Mouse (Mus musculus): ENCODE results near the gene Cyp2w1. TPM values are rescaled to one million over a fixed set of nuclear protein-coding genes. Genes with fewer than 3 reads are reported as not detected.

Cyp2w1 gene
- polyA plus RNA-seq, 1 experiment from 2014 or later = not detected

- Histone ChIP-seq H3K9me3 (replicated peaks) (no peaks in the 10 kb centered on the region), H3K4me3 (no peak overlapping the region), H3K36me3 (no peaks in the 10 kb centered on the region), H3K27ac (no peak overlapping the region), H3K4me1 (peaks cover 46% of the 10 kb centered on the region), H3K27me3 (ENCODE audit: low read depth, poor library complexity, severe bottlenecking) (no peaks in the 10 kb centered on the region)
- DNase-seq (ENCODE audit: low spot score) = no peak
- 83% methylated on average over 3 of the region's 3 CpGs for WGBS
Measured at GRCm38 (mm10) chr5:139373126-139373525, 20.7 kb downstream of the Cyp2w1 start.

- 85% methylated on average over 6 of the region's 6 CpGs for WGBS
- no peaks in the 10 kb centered on the region for H3K9me3 ChIP-seq (replicated peaks)
- peaks cover 52% of the 10 kb centered on the region for H3K4me1 ChIP-seq
- no peak for DNase-seq (ENCODE audit: low spot score)
- H3K4me3 ChIP-seq = no peak overlapping the region
- no peaks in the 10 kb centered on the region for H3K27me3 ChIP-seq (ENCODE audit: low read depth, poor library complexity, severe bottlenecking)
- H3K36me3 ChIP-seq = no peaks in the 10 kb centered on the region
- H3K27ac ChIP-seq = no peak overlapping the region
Measured at GRCm38 (mm10) chr5:139373889-139374444, 21.6 kb downstream of the Cyp2w1 start.

- Histone ChIP-seq H3K9me3 (replicated peaks) (no peaks in the 10 kb centered on the region), H3K27me3 (ENCODE audit: low read depth, poor library complexity, severe bottlenecking) (no peaks in the 10 kb centered on the region), H3K4me1 (peaks cover 60% of the 10 kb centered on the region), H3K4me3 (no peak overlapping the region), H3K36me3 (no peaks in the 10 kb centered on the region), H3K27ac (no peak overlapping the region)
- WGBS = 89% methylated on average over 2 of the region's 2 CpGs
- DNase-seq (ENCODE audit: low spot score) = no peak
Measured at GRCm38 (mm10) chr5:139374841-139375240, 22.4 kb downstream of the Cyp2w1 start.

- H3K9me3 ChIP-seq (replicated peaks) = no peaks in the 10 kb centered on the region
- no peak within 1 kb of the TSS for H3K4me3 ChIP-seq
- WGBS = 80% methylated on average over 18 of the region's 18 CpGs
- peaks cover 49% of the 10 kb centered on the region for H3K4me1 ChIP-seq
- H3K36me3 ChIP-seq = no peaks in the 10 kb centered on the region
- H3K27ac ChIP-seq = peak within 1 kb of the TSS; percentile 81
- DNase-seq (ENCODE audit: low spot score) = no peak
- 0 out of 2 replicates have a peak, but pooled peaks cover 5% of the 10 kb centered on the region for H3K27me3 ChIP-seq (ENCODE audit: low read depth, poor library complexity, severe bottlenecking)
Measured at GRCm38 (mm10) chr5:139377468-139378270, 25.3 kb downstream of the Cyp2w1 start, which contains the start of gene Gpr146. TSS of gene Gpr146 (plus strand) at chr5:139377697.

GRCm38 (mm10) chr5:139378271-139378556, 25.8 kb downstream of the Cyp2w1 start:
- Histone ChIP-seq H3K27me3 (ENCODE audit: low read depth, poor library complexity, severe bottlenecking) (0 out of 2 replicates have a peak, but pooled peaks cover 5% of the 10 kb centered on the region), H3K9me3 (replicated peaks) (no peaks in the 10 kb centered on the region), H3K4me3 (no peak overlapping the region), H3K36me3 (no peaks in the 10 kb centered on the region), H3K4me1 (peaks cover 52% of the 10 kb centered on the region), H3K27ac (peak overlapping the region; percentile 81)
- 92% methylated on average over 7 of the region's 7 CpGs for WGBS
- DNase-seq (ENCODE audit: low spot score) = no peak

GRCm38 (mm10) chr5:139378986-139379629, 26.7 kb downstream of the Cyp2w1 start:
- peak overlapping the region; percentile 81; the same call in 1 of the 2 replicates for H3K27ac ChIP-seq
- H3K9me3 ChIP-seq (replicated peaks) = no peaks in the 10 kb centered on the region
- H3K4me1 ChIP-seq = peaks cover 50% of the 10 kb centered on the region
- WGBS = 58% methylated on average over 21 of the region's 21 CpGs
- no peak overlapping the region for H3K4me3 ChIP-seq
- H3K36me3 ChIP-seq = no peaks in the 10 kb centered on the region
- DNase-seq (ENCODE audit: low spot score) = no peak
- 0 out of 2 replicates have a peak, but pooled peaks cover 5% of the 10 kb centered on the region for H3K27me3 ChIP-seq (ENCODE audit: low read depth, poor library complexity, severe bottlenecking)

GRCm38 (mm10) chr5:139379771-139380384, 27.5 kb downstream of the Cyp2w1 start:
- 0 out of 2 replicates have a peak, but pooled peaks cover 5% of the 10 kb centered on the region for H3K27me3 ChIP-seq (ENCODE audit: low read depth, poor library complexity, severe bottlenecking)
- H3K36me3 ChIP-seq = no peaks in the 10 kb centered on the region
- H3K4me1 ChIP-seq = peaks cover 53% of the 10 kb centered on the region
- 33% methylated on average over 8 of the region's 8 CpGs for WGBS
- peak overlapping the region; percentile 71 for H3K4me3 ChIP-seq
- no peak for DNase-seq (ENCODE audit: low spot score)
- no peaks in the 10 kb centered on the region for H3K9me3 ChIP-seq (replicated peaks)
- peak overlapping the region; percentile 81 for H3K27ac ChIP-seq

- Histone ChIP-seq H3K9me3 (replicated peaks) (no peaks in the 10 kb centered on the region), H3K4me1 (peaks cover 53% of the 10 kb centered on the region), H3K36me3 (no peaks in the 10 kb centered on the region), H3K4me3 (peak overlapping the region; percentile 71), H3K27me3 (ENCODE audit: low read depth, poor library complexity, severe bottlenecking) (0 out of 2 replicates have a peak, but pooled peaks cover 5% of the 10 kb centered on the region), H3K27ac (peak overlapping the region; percentile 81)
- WGBS = 2% methylated on average over 73 of the region's 73 CpGs
- peak; percentile 89 for DNase-seq (ENCODE audit: low spot score)
Measured at GRCm38 (mm10) chr5:139380385-139381248, 28.2 kb downstream of the Cyp2w1 start.

- Histone ChIP-seq H3K27me3 (ENCODE audit: low read depth, poor library complexity, severe bottlenecking) (0 out of 2 replicates have a peak, but pooled peaks cover 5% of the 10 kb centered on the region), H3K27ac (no peak overlapping the region), H3K36me3 (no peaks in the 10 kb centered on the region), H3K4me1 (peaks cover 56% of the 10 kb centered on the region), H3K4me3 (no peak overlapping the region), H3K9me3 (replicated peaks) (no peaks in the 10 kb centered on the region)
- WGBS = 84% methylated on average over 18 of the region's 18 CpGs
- no peak for DNase-seq (ENCODE audit: low spot score)
Measured at GRCm38 (mm10) chr5:139381586-139382513, 29.4 kb downstream of the Cyp2w1 start.

- no peaks in the 10 kb centered on the region for H3K36me3 ChIP-seq
- peak overlapping the region; percentile 40 for H3K27ac ChIP-seq
- 83% methylated on average over 8 of the region's 8 CpGs for WGBS
- 0 out of 2 replicates have a peak, but pooled peaks cover 5% of the 10 kb centered on the region for H3K27me3 ChIP-seq (ENCODE audit: low read depth, poor library complexity, severe bottlenecking)
- no peaks in the 10 kb centered on the region for H3K9me3 ChIP-seq (replicated peaks)
- H3K4me3 ChIP-seq = no peak overlapping the region
- peaks cover 55% of the 10 kb centered on the region for H3K4me1 ChIP-seq
- no peak for DNase-seq (ENCODE audit: low spot score)
Measured at GRCm38 (mm10) chr5:139382760-139383159, 30.3 kb downstream of the Cyp2w1 start.

- no peak for DNase-seq (ENCODE audit: low spot score)
- Histone ChIP-seq H3K27me3 (ENCODE audit: low read depth, poor library complexity, severe bottlenecking) (0 out of 2 replicates have a peak, but pooled peaks cover 5% of the 10 kb centered on the region), H3K36me3 (no peaks in the 10 kb centered on the region), H3K4me3 (no peak overlapping the region), H3K27ac (peak overlapping the region; percentile 59; the same call in 1 of the 2 replicates), H3K9me3 (replicated peaks) (no peaks in the 10 kb centered on the region), H3K4me1 (peaks cover 55% of the 10 kb centered on the region)
- WGBS = 87% methylated on average over 9 of the region's 9 CpGs
Measured at GRCm38 (mm10) chr5:139383234-139383633, 30.8 kb downstream of the Cyp2w1 start.
